Mouse (Mus musculus) brain, embryonic 14.5 days (tissue): ENCODE measurements around the gene Cux1.

Experiments used
- CTCF ChIP-seq: fragments of 200-500 bp; IDR thresholded peaks from 2 replicates; pipeline ENCODE4 v1.5.1; 2012; ENCODE audit warnings: inconsistent platforms, mild to moderate bottlenecking, moderate library complexity, borderline replicate concordance; ENCODE audit not compliant: insufficient read depth, insufficient read length; ENCODE audit errors: extremely low read depth
- POLR2A ChIP-seq: fragments of 200-500 bp; IDR thresholded peaks from 2 replicates; pipeline ENCODE4 v1.6.1; 2012; ENCODE audit warnings: mild to moderate bottlenecking, inconsistent platforms, borderline replicate concordance; ENCODE audit not compliant: poor library complexity, insufficient read depth, insufficient read length, severe bottlenecking; ENCODE audit errors: extremely low read depth

GRCm38 (mm10) chr5:136452681-136453080 is 114.6 kb downstream of the Cux1 start:
- TF ChIP-seq CTCF, result no peak
- TF ChIP-seq POLR2A, result no peak
